Mouse (Mus musculus) mouse trophoblast stem cell (cell line): ENCODE data around the gene Ppp1r3e.

Source experiments
- in situ Hi-C, 2 experiments: fragments of 300-500 bp; cut with MseI, MboI; formaldehyde crosslinking; loops; 2 replicates in 1 of 2; 3 replicates in 1 of 2; pipeline ENCODE4 v1.15.1; 2025

Ppp1r3e gene

GRCm38 (mm10) chr14:54883154-54884021 is 6.0 kb upstream of the Ppp1r3e start, which contains the start of the genes Bcl2l2 and Gm20521:
Gene Bcl2l2, plus strand, starts transcription at chr14:54883377.
Gene Gm20521, plus strand, starts transcription at chr14:54883441.
- in situ Hi-C loops: no loop called here

- in situ Hi-C loops: no loop called here
These were observed 757 bp downstream of the Ppp1r3e start for GRCm38 (mm10) chr14:54876539-54877047.

- in situ Hi-C loops: no loop called here
These were observed 1.4 kb downstream of the Ppp1r3e start for GRCm38 (mm10) chr14:54875844-54876538.

GRCm38 (mm10) chr14:54874165-54874564 is 3.2 kb downstream of the Ppp1r3e start:
- in situ Hi-C loops: no loop called here

- in situ Hi-C loops: no loop called here
These were observed 6.5 kb downstream of the Ppp1r3e start, which contains the start of gene Homez for GRCm38 (mm10) chr14:54870861-54871260. Gene Homez, minus strand, starts transcription at chr14:54870961.

GRCm38 (mm10) chr14:54868026-54868425 is 9.3 kb downstream of the Ppp1r3e start:
- in situ Hi-C loops: no loop called here

DNA sequence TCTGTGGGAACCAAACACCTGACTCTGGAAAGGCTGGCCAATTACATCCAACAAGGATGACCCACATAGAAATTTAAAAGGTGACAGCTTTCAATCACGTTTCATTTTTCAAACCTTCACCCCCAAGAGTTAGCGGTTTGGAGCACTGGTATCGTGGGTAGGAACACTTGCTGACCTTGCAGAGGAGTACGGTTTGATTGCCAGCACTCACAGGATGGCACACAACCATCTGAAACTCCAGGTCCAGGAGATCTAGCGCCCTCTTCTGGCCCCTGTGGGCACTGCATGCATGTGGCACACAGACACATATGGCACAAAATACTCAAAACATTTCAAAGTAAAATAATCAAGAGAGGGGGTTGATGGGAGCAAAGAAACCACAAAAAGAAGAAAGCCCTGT is 10.4 kb downstream of the Ppp1r3e start:
- in situ Hi-C loops: no loop called here

DNA sequence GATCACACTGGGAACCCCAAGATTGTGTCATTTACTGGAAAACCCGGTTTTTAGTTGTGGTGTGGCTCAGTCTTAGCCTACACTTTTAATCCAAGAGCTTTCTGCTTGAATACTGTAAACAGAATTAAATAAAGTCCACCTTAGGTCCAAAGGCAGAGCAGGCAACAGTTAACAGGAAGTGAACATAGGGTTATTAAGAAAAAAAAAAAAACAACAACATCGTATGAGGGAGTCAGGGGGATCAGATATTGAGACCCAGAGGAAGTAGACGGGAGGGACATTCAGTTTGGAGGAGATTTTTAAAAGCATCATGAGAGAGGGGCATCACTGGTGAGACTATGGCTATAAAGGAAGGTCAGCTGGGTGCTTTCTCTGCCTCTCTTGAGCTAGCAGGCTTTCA is 11.1 kb downstream of the Ppp1r3e start:
- in situ Hi-C loops: no loop called here

DNA sequence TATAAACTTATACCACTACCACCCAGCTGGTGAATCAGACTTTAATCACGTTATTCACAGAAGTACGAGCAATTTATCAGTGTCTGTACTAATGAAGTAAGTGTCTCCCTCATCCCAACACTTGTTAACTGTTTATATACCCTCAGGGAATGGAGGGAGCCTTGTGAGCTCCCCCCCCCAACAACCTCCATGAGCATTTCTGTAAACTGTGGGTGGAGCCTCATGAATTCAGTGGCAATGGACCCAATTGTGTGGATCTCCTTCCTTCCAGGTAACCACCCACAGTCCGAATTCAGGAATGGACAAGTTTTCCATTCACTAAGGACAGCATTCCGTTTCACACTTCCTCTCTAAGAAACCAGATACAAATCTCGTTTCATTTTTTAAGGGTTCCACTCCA is 11.7 kb downstream of the Ppp1r3e start:
- in situ Hi-C loops: no loop called here

DNA sequence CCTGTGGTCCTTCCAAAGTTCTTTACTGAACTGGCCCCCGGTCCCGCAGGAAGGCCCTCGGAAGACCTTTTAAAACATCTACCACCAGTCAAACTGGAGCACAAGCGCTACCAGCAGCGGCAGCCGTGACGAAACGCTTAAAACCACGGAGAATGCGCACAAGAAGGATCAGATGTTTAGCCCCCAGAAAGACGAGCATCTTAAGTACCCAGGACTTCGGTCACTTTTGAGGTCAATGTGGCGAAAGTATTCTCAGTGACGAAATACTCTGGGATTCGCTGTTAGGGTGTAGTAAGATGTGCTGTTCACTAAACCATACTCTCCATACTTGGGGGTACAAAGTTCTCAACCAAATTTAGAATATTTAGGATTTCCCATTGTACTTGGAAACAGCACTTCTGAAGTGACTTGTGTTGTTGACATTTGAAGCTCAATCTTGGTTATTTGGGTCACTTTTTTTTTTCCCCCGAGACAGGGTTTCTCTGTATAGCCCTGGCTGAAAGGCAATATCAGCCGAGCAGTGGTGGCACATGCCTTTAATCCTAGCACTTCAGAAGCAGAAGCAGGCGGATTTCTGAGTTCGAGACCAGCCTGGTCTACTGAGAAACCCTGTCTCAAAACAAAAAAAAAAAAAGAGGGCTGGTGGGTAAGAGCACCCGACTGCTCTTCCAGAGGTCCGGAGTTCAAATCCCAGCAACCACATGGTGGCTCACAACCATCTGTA is 12.9 kb downstream of the Ppp1r3e start:
- in situ Hi-C loops: no loop called here

- in situ Hi-C loops: no loop called here
These were observed 13.6 kb downstream of the Ppp1r3e start for GRCm38 (mm10) chr14:54863501-54864312.

GRCm38 (mm10) chr14:54860511-54860910 is 16.8 kb downstream of the Ppp1r3e start:
- in situ Hi-C loops: no loop called here

DNA sequence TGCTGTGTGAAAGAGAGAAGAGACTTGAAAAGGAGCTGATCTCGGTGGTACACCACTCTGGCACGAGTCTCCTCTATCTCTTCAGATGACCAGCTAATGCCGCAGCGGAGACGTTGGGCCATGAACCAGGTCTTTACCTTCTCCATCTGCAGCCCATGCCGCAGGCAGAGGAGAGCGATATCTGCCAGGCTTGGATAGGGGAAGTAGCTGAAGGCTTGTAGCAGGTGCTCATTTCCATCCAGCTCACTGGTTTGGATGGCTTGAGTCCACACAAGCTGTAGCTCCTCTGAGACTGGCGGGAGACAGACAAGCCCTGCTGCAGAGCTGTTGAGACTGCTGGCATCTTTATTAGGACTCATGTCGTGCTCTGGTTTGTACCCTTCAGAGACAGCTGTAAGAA is 19.5 kb downstream of the Ppp1r3e start:
- in situ Hi-C loops: no loop called here

DNA sequence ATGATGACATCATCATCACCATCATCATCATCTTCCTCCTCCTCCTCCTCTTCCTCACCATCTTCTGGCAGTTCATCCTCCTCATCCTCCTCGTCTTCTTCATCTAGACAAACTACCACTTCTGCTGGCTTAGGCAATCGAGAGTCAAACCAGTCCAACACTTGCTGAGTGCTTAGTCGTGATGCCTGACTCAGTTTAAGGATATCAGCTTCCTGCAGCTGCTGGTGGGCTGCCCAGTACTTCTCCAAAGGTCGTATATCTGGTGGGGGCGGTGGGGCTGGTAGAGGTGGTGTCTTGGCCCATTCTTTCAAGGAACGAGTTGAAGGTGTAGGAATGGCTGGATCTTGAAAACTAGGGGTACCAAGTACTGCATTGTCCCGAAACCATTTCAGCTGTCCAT is 20.6 kb downstream of the Ppp1r3e start:
- in situ Hi-C loops: no loop called here

DNA sequence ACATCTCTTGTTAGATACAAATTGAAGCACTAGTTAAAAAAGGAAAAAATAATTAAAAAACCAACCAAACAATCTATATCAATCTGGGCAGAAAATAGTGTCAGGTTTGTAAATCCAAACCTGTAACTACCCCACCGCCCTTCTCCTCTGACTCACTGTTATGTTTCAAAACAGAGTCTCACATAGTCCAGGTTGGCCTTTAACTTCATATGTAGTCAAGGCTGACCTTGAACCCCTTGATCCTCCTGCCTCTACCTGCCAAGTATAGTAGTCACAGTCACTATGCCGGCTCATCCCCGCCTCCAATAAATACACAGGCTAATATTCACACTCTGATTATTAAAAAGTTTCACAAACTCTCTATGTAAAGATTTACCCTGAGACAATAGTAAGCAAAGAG is 21.6 kb downstream of the Ppp1r3e start:
- in situ Hi-C loops: no loop called here

DNA sequence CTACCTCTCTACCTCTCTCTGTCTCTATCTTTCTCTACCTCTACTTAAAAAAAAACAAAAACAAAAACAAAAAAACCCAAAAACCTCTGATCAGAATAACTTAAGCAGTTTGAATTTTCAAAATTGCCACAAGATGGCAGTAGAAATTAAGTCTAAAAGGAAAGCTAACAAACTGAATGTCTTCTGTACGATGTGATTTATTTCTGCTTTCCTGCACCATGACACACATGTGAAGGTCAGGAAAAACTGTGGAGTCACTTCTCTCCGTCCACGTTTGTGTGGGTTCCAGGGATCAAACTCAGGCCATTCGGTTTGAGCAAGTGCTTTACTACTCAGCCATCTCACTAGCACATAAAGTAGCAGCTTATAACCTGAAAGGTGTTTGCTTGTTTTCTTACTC is 33.9 kb downstream of the Ppp1r3e start:
- in situ Hi-C loops: no loop called here

DNA sequence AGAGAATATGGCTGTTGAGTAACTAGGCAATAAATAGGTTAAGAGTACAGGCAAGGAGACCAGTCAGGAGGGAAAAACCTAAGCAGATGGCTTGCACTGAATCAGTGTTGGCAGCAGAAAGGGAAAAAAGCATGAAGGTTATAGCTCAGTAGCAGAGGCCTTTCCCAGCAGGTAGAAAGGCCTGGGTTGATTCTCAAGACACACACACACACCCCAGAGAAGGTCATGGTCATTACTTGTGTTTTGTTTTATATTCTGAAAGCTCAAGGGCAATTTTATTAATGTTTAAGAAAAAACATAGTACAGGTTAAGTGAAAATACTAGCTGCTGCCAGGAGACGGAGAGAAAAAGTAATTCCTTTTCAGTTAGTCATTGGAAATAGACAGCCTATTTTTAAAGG is 53.6 kb downstream of the Ppp1r3e start:
- in situ Hi-C loops: no loop called here
